In the genomic region with DNA sequence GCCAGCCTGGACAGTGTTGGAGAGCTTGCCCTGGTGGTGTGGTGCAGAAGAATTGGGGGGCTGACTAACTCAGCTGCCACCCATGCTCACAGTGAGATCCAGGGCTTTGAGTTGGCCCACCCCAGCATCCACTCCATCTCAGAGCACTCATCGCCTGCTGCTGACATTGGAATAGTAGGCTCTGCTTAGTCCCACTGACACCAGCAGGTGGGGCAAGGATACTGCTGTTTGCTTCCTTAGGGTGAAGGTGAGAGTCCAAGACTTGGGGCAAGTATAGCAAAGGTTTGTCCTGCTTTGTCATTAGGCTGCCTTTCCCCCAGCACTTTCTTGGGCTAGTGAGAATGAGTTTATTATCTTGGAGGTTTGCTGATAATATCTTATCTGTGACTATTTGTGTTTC, we compare ENCODE assay signal across 8 mouse cellular contexts. TPM values are rescaled to one million over a fixed set of nuclear protein-coding genes. Genes with fewer than 3 reads are reported as not detected.
DNase-seq lines count a peak whose midpoint lies in the region; ATAC-seq and TF ChIP-seq lines count a peak whose summit lies in the region.

No protein-coding gene starts in this region.

- ATAC-seq in CD4-positive, CD25-positive, alpha-beta regulatory T cell, adult 4 months, result no peak
- ATAC-seq in liver, embryonic 11.5 days (replicated peaks; ENCODE audit: low FRiP score), result no peak
- peak; percentile 65; the same call in 1 of the 2 replicates for ATAC-seq in common myeloid progenitor, adult 5-6 weeks (replicated peaks; ENCODE audit: low read depth, poor library complexity, severe bottlenecking)
- no peak for ATAC-seq in liver, embryonic 14.5 days (ENCODE audit: insufficient read depth)
- no peak for ATAC-seq in megakaryocyte-erythroid progenitor cell, adult 5-6 weeks (replicated peaks; ENCODE audit: low FRiP score, low TSS enrichment, poor library complexity, severe bottlenecking)

- no peak for TF ChIP-seq EP300 in liver, embryonic 14.5 days (IDR thresholded peaks at IDR 0.05; ENCODE audit: low read depth)

- no peaks in the 10 kb centered on the region for H3K36me3 ChIP-seq in liver, embryonic 11.5 days (ENCODE audit: control insufficient read depth, insufficient read depth, low read length)
- H3K36me3 ChIP-seq in liver, embryonic 14.5 days (replicated peaks; ENCODE audit: control insufficient read depth, insufficient read depth, low read depth), result no peaks in the 10 kb centered on the region

- no peaks in the 10 kb centered on the region for H3K4me1 ChIP-seq in liver, embryonic 11.5 days (replicated peaks; ENCODE audit: control insufficient read depth, insufficient read depth, low read length)
- no peaks in the 10 kb centered on the region for H3K4me1 ChIP-seq in liver, embryonic 14.5 days (replicated peaks; ENCODE audit: control insufficient read depth in 2 of 2, insufficient read depth in 2 of 2, low read length in 1 of 2)

- DNase-seq in CD4-positive, CD25-positive, alpha-beta regulatory T cell, adult 2 months (ENCODE audit: low read depth, low spot score), result peak; percentile 18
- DNase-seq in liver, result peak; percentile 17
- no peak for DNase-seq in liver, embryonic 11.5 days (ENCODE audit: low spot score)
- DNase-seq in liver, embryonic 14.5 days (ENCODE audit: low read depth in 3 of 3, low spot score in 3 of 3), result no peak
- no peak for DNase-seq in c-Kit-positive CD71-positive TER-119-positive erythroid progenitor cells, embryonic 14.5 days (ENCODE audit: low spot score)

- 35% methylated on average over 1 of the region's 1 CpGs for WGBS in liver, embryonic 11.5 days
- 31% methylated on average over 1 of the region's 1 CpGs for WGBS in liver, embryonic 14.5 days (ENCODE audit: insufficient replicate concordance)

- H3K9ac ChIP-seq in liver, embryonic 11.5 days (ENCODE audit: low read depth, low read length), result no peak overlapping the region
- H3K9ac ChIP-seq in liver, embryonic 14.5 days (replicated peaks), result no peak overlapping the region

- no peaks in the 10 kb centered on the region for H3K9me3 ChIP-seq in liver, embryonic 11.5 days (ENCODE audit: control insufficient read depth, low read length)
- H3K9me3 ChIP-seq in liver, embryonic 14.5 days (ENCODE audit: control insufficient read depth, low read length), result no peaks in the 10 kb centered on the region

- H3K4me3 ChIP-seq in liver, embryonic 11.5 days (ENCODE audit: low read depth, low read length), result no peak overlapping the region
- no peak overlapping the region for H3K4me3 ChIP-seq in liver, embryonic 14.5 days (ENCODE audit: insufficient read depth in 1 of 2, low read depth in 2 of 2, low read length in 2 of 2)

- H3K27ac ChIP-seq in liver, embryonic 11.5 days (ENCODE audit: low read depth, low read length), result no peak overlapping the region
- H3K27ac ChIP-seq in liver, embryonic 14.5 days, result no peak overlapping the region

- no peak overlapping the region for H3K4me2 ChIP-seq in liver, embryonic 11.5 days
- no peak overlapping the region for H3K4me2 ChIP-seq in liver, embryonic 14.5 days (ENCODE audit: low read depth)

- H3K27me3 ChIP-seq in liver, embryonic 11.5 days (replicated peaks; ENCODE audit: control insufficient read depth, insufficient read depth, low read length), result no peaks in the 10 kb centered on the region
- no peaks in the 10 kb centered on the region for H3K27me3 ChIP-seq in liver, embryonic 14.5 days (ENCODE audit: control insufficient read depth, insufficient read depth, low read length)

- TF ChIP-seq CTCF in liver, embryonic 14.5 days (IDR thresholded peaks at IDR 0.05; ENCODE audit: low read depth), result peak; percentile 56

RNA-seq across cellular contexts. Expression of a gene that starts 7.5 kb away (rescaled TPM):
- not detected for polyA plus RNA-seq in CD4-positive, CD25-positive, alpha-beta regulatory T cell, adult 4 months (2017; shearing (Covaris generic))
- polyA plus RNA-seq in liver, embryonic 11.5 days (2014; fragmentation: Nextera tagmentation; extraction: Ambion mirVana), result not detected in 2 replicates
- not detected in 2 replicates for total RNA-seq in common myeloid progenitor, adult 5-6 weeks (2017)
- not detected in 2 replicates for polyA plus RNA-seq in liver, embryonic 14.5 days (2012; rRNA removed)
- polyA plus RNA-seq in liver, embryonic 14.5 days (2014; fragmentation: Nextera tagmentation; extraction: Ambion mirVana), result not detected in 2 replicates
- total RNA-seq in megakaryocyte-erythroid progenitor cell, adult 5-6 weeks (2014; fragmentation: Nextera tagmentation), result not detected in 2 replicates
- total RNA-seq in megakaryocyte-erythroid progenitor cell, adult 5-6 weeks (2017), result not detected in 2 replicates

RNA-seq across cellular contexts. Expression of a gene that starts 32.9 kb away (rescaled TPM):
- polyA plus RNA-seq in CD4-positive, CD25-positive, alpha-beta regulatory T cell, adult 4 months (2017; shearing (Covaris generic)), result 1 to 10 TPM; 6.8 to 7.0 TPM
- polyA plus RNA-seq in liver, embryonic 11.5 days (2014; fragmentation: Nextera tagmentation; extraction: Ambion mirVana), result 14.9 and 15.4 TPM in 2 replicates
- 14.7 and 21.3 TPM in 2 replicates for total RNA-seq in common myeloid progenitor, adult 5-6 weeks (2017)
- 3.7 and 4.9 TPM in 2 replicates for polyA plus RNA-seq in liver, embryonic 14.5 days (2012; rRNA removed)
- 8.2 and 8.4 TPM in 2 replicates for polyA plus RNA-seq in liver, embryonic 14.5 days (2014; fragmentation: Nextera tagmentation; extraction: Ambion mirVana)
- 4.6 and 7.7 TPM in 2 replicates for total RNA-seq in megakaryocyte-erythroid progenitor cell, adult 5-6 weeks (2014; fragmentation: Nextera tagmentation)
- 4.7 and 6.7 TPM in 2 replicates for total RNA-seq in megakaryocyte-erythroid progenitor cell, adult 5-6 weeks (2017)

RNA-seq across cellular contexts. Expression of a gene that starts 34.2 kb away (rescaled TPM):
- not detected for polyA plus RNA-seq in CD4-positive, CD25-positive, alpha-beta regulatory T cell, adult 4 months (2017; shearing (Covaris generic))
- polyA plus RNA-seq in liver, embryonic 11.5 days (2014; fragmentation: Nextera tagmentation; extraction: Ambion mirVana), result not detected in 2 replicates
- not detected in 2 replicates for total RNA-seq in common myeloid progenitor, adult 5-6 weeks (2017)
- polyA plus RNA-seq in liver, embryonic 14.5 days (2012; rRNA removed), result not detected in 2 replicates
- polyA plus RNA-seq in liver, embryonic 14.5 days (2014; fragmentation: Nextera tagmentation; extraction: Ambion mirVana), result not detected in 2 replicates
- total RNA-seq in megakaryocyte-erythroid progenitor cell, adult 5-6 weeks (2014; fragmentation: Nextera tagmentation), result not detected in 2 replicates
- total RNA-seq in megakaryocyte-erythroid progenitor cell, adult 5-6 weeks (2017), result not detected in 2 replicates

Comparison
In these comparisons a context has a peak if more than half of its experiments do, and no peak if none do; other contexts are left out.
1. DNase-seq: peak in CD4-positive, CD25-positive, alpha-beta regulatory T cell, adult 2 months (single experiment) and liver (single experiment); none in liver, embryonic 11.5 days (single experiment), liver, embryonic 14.5 days (0 of 3) and c-Kit-positive CD71-positive TER-119-positive erythroid progenitor cells, embryonic 14.5 days (single experiment).